Mouse (Mus musculus) heart, postnatal 0 days (tissue): Measurements from ENCODE around the gene Ephb6.

Experiments
- CTCF ChIP-seq: IDR thresholded peaks from 2 replicates; pipeline ENCODE4 v1.5.1; 2016; ENCODE audit warnings: antibody characterized with exemption, control low read depth, low read depth
- EP300 ChIP-seq: IDR thresholded peaks from 2 replicates; pipeline ENCODE4 v1.6.1; 2016; ENCODE audit warnings: antibody characterized with exemption, low read depth

DNA sequence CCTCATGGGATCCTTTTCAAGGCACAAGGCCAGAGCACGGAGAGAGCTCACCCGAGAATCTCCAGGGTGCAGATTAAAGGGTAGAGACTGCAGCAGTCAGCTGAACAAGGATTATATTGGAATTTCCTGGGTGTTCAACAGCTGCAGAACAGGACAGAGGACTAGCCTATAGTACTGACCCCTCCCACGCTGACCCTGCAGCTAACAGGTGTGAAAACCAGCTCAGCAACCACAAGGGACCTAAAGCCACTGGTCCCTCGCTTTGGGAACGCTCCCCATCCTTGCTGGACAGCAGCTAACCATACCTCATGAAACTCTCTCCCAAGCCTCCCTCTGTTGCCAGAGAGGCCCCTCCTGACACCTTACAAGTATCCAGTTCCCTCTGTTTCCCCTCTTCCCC lies 2.4 kb downstream of the Ephb6 start:
- TF ChIP-seq CTCF (no peak), EP300 (no peak)
